Mouse (Mus musculus): ENCODE measurements at regions not wholly inside any gene's neighbourhood (a gene's known extent, or its start where the extent isn't known, plus 50 kb on each side); places are given as distances from the start of the nearest gene placed in this dataset.

DNA sequence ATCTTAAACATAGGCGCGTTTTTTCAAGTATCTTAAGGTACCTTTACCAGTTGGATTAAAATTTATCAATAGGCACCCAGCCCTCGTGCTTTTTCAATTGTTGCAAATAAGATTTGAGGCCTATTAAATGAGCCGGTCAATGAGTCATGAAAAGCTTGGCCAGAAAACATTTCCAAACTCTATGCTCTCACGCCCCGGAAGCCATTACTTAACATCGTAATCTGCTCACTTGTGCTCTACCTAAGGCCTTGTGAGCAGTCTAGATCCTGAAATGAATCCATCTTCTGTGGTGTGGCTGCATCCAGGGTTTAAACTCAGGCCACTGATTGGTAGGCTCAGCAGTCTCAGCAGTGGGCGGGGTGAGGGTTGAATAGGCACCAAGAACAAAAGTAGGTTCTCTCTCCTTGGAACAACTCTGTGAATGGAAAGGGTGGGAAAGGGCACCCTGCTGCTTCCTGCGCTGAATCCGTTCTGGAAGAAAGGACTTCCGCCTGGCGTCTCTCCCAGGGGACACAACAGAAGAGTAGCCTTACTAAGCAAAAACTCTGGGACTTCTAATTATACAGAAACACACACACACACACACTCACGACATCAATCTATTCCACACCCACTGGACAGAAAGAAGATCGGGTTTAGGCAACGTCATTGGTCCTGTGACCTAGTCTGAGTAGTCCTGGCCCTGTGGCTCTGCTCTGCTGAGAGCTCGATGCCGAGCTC, 53.4 kb upstream of the Fmnl2 start:
- TF ChIP-seq POLR2A (IDR thresholded peaks at IDR 0.05; ENCODE audit: borderline replicate concordance, extremely low read depth, insufficient read depth, insufficient read length, poor library complexity, severe bottlenecking) (no peak), CTCF (IDR thresholded peaks at IDR 0.05; ENCODE audit: borderline replicate concordance, extremely low read depth, insufficient read depth, insufficient read length) (no peak)

Measured in brain, embryonic 14.5 days (tissue).